Mouse (Mus musculus): ENCODE measurements around the gene Helz.
"Not testable (repeated sequence)": the region's sequence is repeated elsewhere in the genome, so short reads cannot be mapped to it uniquely, and the experiment has no call there.

Gene Helz

DNA sequence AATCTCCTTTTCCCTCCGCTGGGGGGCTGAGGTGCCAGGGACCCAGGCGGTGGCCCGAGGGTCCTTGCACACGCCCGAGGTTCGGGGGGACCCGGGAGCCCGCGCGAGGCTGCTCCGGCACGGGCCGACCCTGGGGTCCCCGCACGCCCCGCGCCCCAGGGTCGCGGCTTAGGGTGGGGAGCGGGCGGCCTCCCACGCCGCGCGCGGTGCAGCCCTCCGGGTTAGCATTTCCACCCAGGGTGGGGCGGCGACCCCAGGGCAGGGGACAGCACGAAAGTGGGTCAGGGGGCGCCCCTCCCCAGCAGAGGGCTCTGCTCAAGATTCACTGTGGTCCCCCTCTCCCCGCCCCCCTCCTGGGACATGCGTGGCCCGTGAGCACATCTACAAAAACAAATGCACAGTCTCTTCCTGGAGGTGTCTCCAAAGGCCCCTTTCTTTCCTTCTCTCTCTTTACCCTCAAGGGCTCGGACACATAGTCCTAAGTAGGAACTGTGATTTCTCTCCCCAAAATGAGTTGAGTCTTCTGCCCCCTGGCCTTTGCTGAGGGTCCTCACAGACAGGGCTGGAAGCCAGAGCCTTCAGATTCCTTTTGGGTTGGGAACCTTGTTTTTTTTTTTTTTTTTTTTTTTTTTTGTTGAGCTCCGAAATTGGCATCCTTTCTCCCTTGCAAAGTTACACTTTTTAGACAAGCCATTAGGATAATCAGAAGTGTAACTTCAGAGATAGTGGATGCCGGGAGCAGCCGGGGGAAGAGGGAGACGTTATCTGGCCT lies 660 bp downstream of the Helz start:
- peak; percentile 27 to 40 for DNase-seq (ENCODE audit: low spot score in 2 of 2)

DNA sequence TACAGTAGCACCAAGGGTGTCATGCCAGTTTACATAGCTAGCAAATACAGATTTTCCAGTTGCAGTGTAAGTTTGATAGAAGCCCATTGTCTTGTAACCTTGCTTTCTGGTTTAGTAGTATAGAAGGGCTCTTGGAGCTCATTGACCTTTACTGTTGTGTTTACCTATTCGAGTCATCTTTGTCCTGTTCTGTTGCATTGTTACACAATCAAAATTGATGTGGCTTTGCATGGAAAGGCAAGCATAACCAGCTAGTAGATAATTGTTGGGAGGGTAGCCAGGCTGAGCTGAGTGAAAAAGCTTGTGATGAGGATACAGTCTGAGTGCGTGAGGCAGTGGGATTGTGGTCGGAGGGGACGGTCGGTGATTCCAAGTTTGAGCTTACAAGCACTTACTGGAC lies 12.1 kb downstream of the Helz start:
- DNase-seq (ENCODE audit: low spot score in 2 of 2), result no peak

- DNase-seq (ENCODE audit: low spot score in 2 of 2), result no peak
These were observed 19.7 kb downstream of the Helz start for GRCm38 (mm10) chr11:107567431-107567830.

GRCm38 (mm10) chr11:107568466-107568995 lies 20.8 kb downstream of the Helz start:
- DNase-seq (ENCODE audit: low spot score in 2 of 2), result no peak

- not testable (repeated sequence) for DNase-seq (ENCODE audit: low spot score in 2 of 2)
These were observed 23.2 kb downstream of the Helz start for GRCm38 (mm10) chr11:107570891-107571290.

DNA sequence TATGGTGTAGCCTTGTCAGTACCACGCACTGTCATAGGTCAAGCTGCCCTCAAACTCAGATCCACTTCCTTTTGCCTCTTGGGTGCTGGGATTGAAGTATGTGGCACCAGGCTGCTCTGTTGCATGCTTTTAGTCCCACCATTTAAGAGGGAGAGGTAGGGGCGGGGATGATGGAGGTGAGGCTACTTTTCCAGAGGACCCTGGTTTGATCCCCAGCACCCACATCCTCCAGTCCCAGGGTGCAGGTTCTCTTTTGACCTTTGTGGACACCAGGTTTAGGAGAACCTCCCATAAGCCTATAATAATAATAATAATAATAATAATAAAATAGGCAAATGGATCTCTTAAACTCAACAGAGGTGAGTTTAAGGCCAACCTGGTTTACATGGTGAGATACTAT lies 23.6 kb downstream of the Helz start:
- no peak for DNase-seq (ENCODE audit: low spot score in 2 of 2)

GRCm38 (mm10) chr11:107572551-107572950 lies 24.8 kb downstream of the Helz start:
- no peak for DNase-seq (ENCODE audit: low spot score in 2 of 2)

GRCm38 (mm10) chr11:107573061-107573692 lies 25.4 kb downstream of the Helz start:
- no peak for DNase-seq (ENCODE audit: low spot score in 2 of 2)

- DNase-seq (ENCODE audit: low spot score in 2 of 2), result no peak
These were observed 26.1 kb downstream of the Helz start for GRCm38 (mm10) chr11:107573847-107574246.

DNA sequence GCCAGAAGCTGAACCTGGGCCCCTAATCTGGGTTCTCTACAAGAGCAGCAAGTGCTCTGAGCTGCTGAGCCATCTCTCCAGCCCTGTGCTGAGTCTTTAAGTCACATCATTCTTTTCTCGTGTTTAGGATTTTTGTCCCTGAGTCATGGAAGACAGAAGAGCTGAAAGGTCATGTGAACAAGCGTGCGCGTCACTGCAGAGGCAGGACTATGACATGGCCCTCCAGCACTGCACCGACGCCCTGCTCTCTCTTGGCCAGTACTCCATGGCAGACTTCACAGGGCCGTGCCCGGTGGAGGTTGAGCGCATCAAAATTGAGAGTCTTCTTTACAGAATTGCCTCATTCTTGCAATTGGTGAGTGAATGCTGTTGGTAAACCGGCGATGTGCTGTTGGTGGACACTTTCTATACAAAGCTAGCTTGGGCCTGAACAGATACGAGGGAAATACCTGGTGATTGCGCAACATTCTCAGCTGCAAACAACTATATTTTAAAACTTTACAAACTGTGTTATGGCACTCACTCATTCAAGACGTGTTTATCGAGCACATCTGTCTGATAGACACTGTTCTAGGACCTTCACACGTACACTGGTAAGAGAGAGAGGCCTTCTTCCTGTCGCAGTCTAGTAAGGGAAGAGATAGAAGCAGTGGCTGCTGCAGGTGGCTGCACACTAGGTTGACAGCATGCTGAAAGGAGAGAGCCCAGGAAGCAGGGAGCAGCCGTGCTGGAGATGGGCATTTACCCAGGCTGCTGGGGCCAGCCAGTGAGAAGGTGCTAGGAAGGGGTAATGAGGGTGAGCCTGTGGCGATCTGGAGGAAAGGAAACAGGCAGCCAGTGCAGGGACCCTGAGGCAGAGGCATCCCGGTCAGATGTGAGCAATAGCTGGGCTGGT lies 27.3 kb downstream of the Helz start:
- no peak for DNase-seq (ENCODE audit: low spot score in 2 of 2)

- DNase-seq (ENCODE audit: low spot score in 2 of 2), result no peak
These were observed 28.5 kb downstream of the Helz start for GRCm38 (mm10) chr11:107576186-107576585.

DNA sequence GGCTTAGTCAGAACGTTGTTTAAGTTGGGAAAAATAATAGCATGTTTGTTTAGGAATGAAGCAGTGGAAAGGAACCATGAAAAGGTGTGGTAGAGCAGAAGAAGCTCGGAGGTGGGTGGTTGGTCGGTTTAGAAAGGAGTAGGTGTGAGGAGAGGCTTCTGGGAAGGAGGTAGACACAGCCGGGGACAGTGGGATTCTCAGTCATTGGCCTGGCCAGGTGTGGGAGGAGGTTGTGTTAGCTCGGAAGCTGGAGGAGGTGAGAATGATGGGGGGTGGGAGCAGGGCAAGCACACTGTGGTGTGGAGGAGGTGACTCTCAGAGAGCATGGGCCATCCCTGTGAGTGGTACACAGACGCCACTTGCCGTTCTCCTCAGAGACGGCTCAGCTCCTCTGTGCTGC lies 29.7 kb downstream of the Helz start:
- no peak for DNase-seq (ENCODE audit: low spot score in 2 of 2)

DNA sequence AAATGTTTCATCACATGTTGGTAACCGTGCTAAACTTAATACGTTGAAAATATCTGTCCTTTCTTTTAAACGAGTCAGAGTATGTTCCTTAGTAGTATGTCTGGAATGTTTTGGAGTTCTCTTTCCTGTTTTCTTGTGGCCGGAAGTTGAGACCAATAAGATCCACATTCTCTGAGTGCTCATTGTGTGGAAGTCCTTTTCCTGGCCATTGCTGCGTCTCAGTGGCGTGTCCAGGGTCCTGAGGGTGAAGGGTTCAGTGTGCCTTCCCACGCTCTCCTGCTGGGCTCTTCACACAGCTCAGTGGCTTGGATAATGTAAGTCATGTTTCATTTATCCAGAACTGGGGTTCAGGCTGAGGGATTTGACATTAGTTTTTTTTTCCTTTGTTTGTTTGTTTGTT lies 30.5 kb downstream of the Helz start:
- DNase-seq (ENCODE audit: low spot score in 2 of 2), result no peak

- no peak for DNase-seq (ENCODE audit: low spot score in 2 of 2)
These were observed 33.1 kb downstream of the Helz start for GRCm38 (mm10) chr11:107580786-107581185.

- DNase-seq (ENCODE audit: low spot score in 2 of 2), result no peak
These were observed 37.1 kb downstream of the Helz start for GRCm38 (mm10) chr11:107584660-107585451.

DNA sequence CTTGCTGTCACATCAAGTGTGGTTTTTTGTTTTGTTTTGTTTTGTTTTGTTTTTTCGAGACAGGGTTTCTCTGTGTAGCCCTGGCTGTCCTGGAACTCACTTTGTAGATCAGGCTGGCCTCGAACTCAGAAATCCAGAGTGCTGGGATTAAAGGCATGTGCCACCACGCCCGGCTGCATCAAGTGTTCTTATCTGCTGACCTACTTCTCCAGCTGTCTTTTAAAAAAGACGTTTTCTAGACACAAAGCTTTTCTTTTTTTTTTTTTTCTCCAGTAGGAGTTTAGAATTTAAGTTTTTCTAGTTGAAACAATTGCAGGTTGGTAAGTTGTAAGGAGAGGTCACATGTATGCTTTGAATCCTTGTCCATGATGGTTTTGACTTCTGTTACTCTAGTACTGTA lies 38.4 kb downstream of the Helz start:
- not testable (repeated sequence) for DNase-seq (ENCODE audit: low spot score in 2 of 2)

GRCm38 (mm10) chr11:107587141-107587540 lies 39.4 kb downstream of the Helz start:
- no peak for DNase-seq (ENCODE audit: low spot score in 2 of 2)

- no peak for DNase-seq (ENCODE audit: low spot score in 2 of 2)
These were observed 44.8 kb downstream of the Helz start for GRCm38 (mm10) chr11:107592575-107592974.

- no peak for DNase-seq (ENCODE audit: low spot score in 2 of 2)
These were observed 49.7 kb downstream of the Helz start for GRCm38 (mm10) chr11:107597381-107597780.

DNA sequence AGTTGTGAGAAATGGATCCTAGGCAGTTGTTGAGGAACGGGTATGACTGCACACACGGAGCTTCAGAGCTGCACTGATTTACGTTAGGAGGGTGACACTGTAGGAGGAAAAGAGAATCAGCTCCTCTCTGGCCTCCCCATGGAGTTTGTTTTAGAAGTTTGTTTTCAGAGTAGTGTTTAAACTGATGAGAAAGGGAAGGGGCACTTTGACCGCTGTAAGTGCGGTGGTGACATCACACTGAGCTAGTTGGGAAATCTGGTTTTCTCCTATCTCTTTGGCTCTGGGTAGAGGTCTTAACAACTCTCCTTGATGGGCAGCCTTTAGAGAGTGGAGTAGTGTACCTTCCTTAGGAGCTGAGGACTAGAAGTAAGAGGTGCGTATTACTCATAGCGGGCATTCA lies 58.0 kb downstream of the Helz start:
- DNase-seq (ENCODE audit: low spot score in 2 of 2), result no peak

- DNase-seq (ENCODE audit: low spot score in 2 of 2), result no peak
These were observed 66.2 kb downstream of the Helz start for GRCm38 (mm10) chr11:107613906-107614305.

All from frontal cortex, postnatal 10 days (tissue).